Mouse (Mus musculus) ES-E14 (cell line): ENCODE measurements at regions not wholly inside any gene's neighbourhood (a gene's known extent, or its start where the extent isn't known, plus 50 kb on each side); places are given as distances from the start of the nearest gene placed in this dataset.

Experiments used
- CHD2 ChIP-seq: IDR thresholded peaks from 2 replicates; pipeline ENCODE4 v1.6.1; 2014; ENCODE audit warnings: mild to moderate bottlenecking, low read depth, low read length, inconsistent platforms
- HCFC1 ChIP-seq: IDR thresholded peaks from 2 replicates; pipeline ENCODE4 v1.6.1; 2012; ENCODE audit warnings: low read length, inconsistent platforms, borderline replicate concordance; ENCODE audit not compliant: insufficient read depth
- MAFK ChIP-seq: IDR thresholded peaks from 2 replicates; pipeline ENCODE4 v1.6.1; 2014; ENCODE audit warnings: mild to moderate bottlenecking, low read depth, low read length, inconsistent platforms; ENCODE audit not compliant: insufficient read depth
- ZC3H11A ChIP-seq: IDR thresholded peaks from 2 replicates; pipeline ENCODE4 v1.6.1; 2012; ENCODE audit warnings: low read depth, mild to moderate bottlenecking, inconsistent platforms, low read length, borderline replicate concordance
- ZNF384 ChIP-seq: IDR thresholded peaks from 2 replicates; pipeline ENCODE4 v1.6.1; 2012; ENCODE audit warnings: low read depth, low read length, inconsistent platforms

- TF ChIP-seq MAFK (no peak), CHD2 (no peak), ZNF384 (no peak), HCFC1 (no peak), ZC3H11A (no peak)
Observed at GRCm38 (mm10) chr15:96052586-96052985, 234.7 kb upstream of the Arid2 start.
